Mouse (Mus musculus) liver, embryonic 13.5 days (tissue): ENCODE data around the gene Arrdc2. TPM values are rescaled to one million over a fixed set of nuclear protein-coding genes. Genes with fewer than 3 reads are reported as not detected.

ENCODE experiments used
- microRNA-seq: library from miRNA; unstranded; fragments of <30 nt; microRNA quantifications from one replicate; pipeline ENCODE4, GENCODE M21; 2016
- polyA plus RNA-seq: library from polyadenylated mRNA; unstranded; fragments of >200 nt; fragmentation: Nextera tagmentation; extraction: Ambion mirVana; gene quantifications from 2 replicates; pipeline ENCODE4 v1.2.1, GENCODE M21; 2015

The Arrdc2 gene
- polyA plus RNA-seq, 1 experiment from 2014 or later, result 11.7 TPM

Small RNA genes lying within 50 kb of the gene (microRNA-seq; reads per million reads assigned to microRNA genes)
- gene Mir7240, result not detected

Other genes with a start within 250 kb of the Arrdc2 start
- gene Isyna1, start 245.3 kb downstream of the Arrdc2 start, polyA plus RNA-seq, result 82.8 and 84.9 TPM in 2 replicates
- 54.2 and 62.4 TPM in 2 replicates for gene Ssbp4, start 230.8 kb downstream of the Arrdc2 start, polyA plus RNA-seq
- 5.4 and 5.6 TPM in 2 replicates for gene Lrrc25, start 223.6 kb downstream of the Arrdc2 start, polyA plus RNA-seq
- gene Gdf15, start 207.3 kb downstream of the Arrdc2 start, polyA plus RNA-seq, result 3.9 and 4.1 TPM in 2 replicates
- gene Pgpep1, start 179.3 kb downstream of the Arrdc2 start, polyA plus RNA-seq, result 17.9 and 19.5 TPM in 2 replicates
- gene Lsm4, start 166.5 kb downstream of the Arrdc2 start, polyA plus RNA-seq, result 185 and 200 TPM in 2 replicates
- 17.9 and 22.0 TPM in 2 replicates for gene Jund, start 140.8 kb downstream of the Arrdc2 start, polyA plus RNA-seq
- gene Iqcn, start 136.3 kb downstream of the Arrdc2 start, polyA plus RNA-seq, result not detected in 2 replicates
- gene Gm3336, start 121.2 kb downstream of the Arrdc2 start, polyA plus RNA-seq, result 0.14 TPM in 1 of 2 replicates, not detected in the other
- 0.40 and 0.43 TPM in 2 replicates for gene Pde4c, start 116.0 kb downstream of the Arrdc2 start, polyA plus RNA-seq
- 2.7 and 3.9 TPM in 2 replicates for gene Rab3a, start 85.0 kb downstream of the Arrdc2 start, polyA plus RNA-seq
- 45.6 and 50.4 TPM in 2 replicates for gene Mpv17l2, start 78.8 kb downstream of the Arrdc2 start, polyA plus RNA-seq
- 18.0 and 18.2 TPM in 2 replicates for gene Pik3r2, start 63.0 kb downstream of the Arrdc2 start, polyA plus RNA-seq
- gene Mast3, start 34.7 kb downstream of the Arrdc2 start, polyA plus RNA-seq, result 4.9 and 6.2 TPM in 2 replicates
- 0.20 and 0.21 TPM in 2 replicates for gene Il12rb1, start 31.3 kb downstream of the Arrdc2 start, polyA plus RNA-seq
- 0.29 and 0.44 TPM in 2 replicates for gene Kcnn1, start 23.5 kb upstream of the Arrdc2 start, polyA plus RNA-seq
- gene Ccdc124, start 34.2 kb upstream of the Arrdc2 start, polyA plus RNA-seq, result 70.9 and 76.5 TPM in 2 replicates
- 0.03 TPM in 2 replicates for gene Slc5a5, start 53.0 kb upstream of the Arrdc2 start, polyA plus RNA-seq
- gene Rpl18a, start 57.7 kb upstream of the Arrdc2 start, polyA plus RNA-seq, result 2,606 and 3,100 TPM in 2 replicates
- 17.7 and 19.0 TPM in 2 replicates for gene Map1s, start 66.2 kb upstream of the Arrdc2 start, polyA plus RNA-seq